Mouse (Mus musculus) heart, postnatal 0 days (tissue): Measurements from ENCODE around the gene Disp1. TPM values are rescaled to one million over a fixed set of nuclear protein-coding genes. Genes with fewer than 3 reads are reported as not detected.

Source experiments
- ATAC-seq: fragments of 200-750 bp; cut with Nextera tagmentation; 2 replicates; pipeline ENCODE4 v1.8.0; 2017; ENCODE audit warnings: low read depth, moderate number of reproducible peaks, moderate library complexity; ENCODE audit not compliant: insufficient read depth
- DNase-seq: peaks from one replicate; pipeline ENCODE4 v3.0.0-alpha.2; 2016; ENCODE audit warnings: low spot score
- H3K27ac ChIP-seq: fragments of 300-500 bp; sonication (generic); 2 replicates; pipeline ENCODE4 v1.5.1; 2014; ENCODE audit warnings: low read depth, mild to moderate bottlenecking
- H3K27me3 ChIP-seq: fragments of 300-500 bp; sonication (generic); 2 replicates; pipeline ENCODE4 v1.6.1; 2014; ENCODE audit warnings: low read length, mixed read lengths; ENCODE audit not compliant: control insufficient read depth, insufficient read depth
- H3K36me3 ChIP-seq: fragments of 300-500 bp; sonication (generic); replicated peaks from 2 replicates; pipeline ENCODE4 v1.6.1; 2014; ENCODE audit warnings: low read length, mixed read lengths; ENCODE audit not compliant: control insufficient read depth, insufficient read depth
- H3K4me1 ChIP-seq: fragments of 300-500 bp; sonication (generic); 2 replicates; pipeline ENCODE4 v1.6.1; 2014; ENCODE audit warnings: antibody characterized with exemption; ENCODE audit not compliant: control insufficient read depth, insufficient read depth
- H3K4me2 ChIP-seq: fragments of 300-500 bp; sonication (generic); 2 replicates; pipeline ENCODE4 v1.6.1; 2014; ENCODE audit warnings: low read depth, mild to moderate bottlenecking, low read length, moderate library complexity
- H3K4me3 ChIP-seq: fragments of 300-500 bp; sonication (generic); 2 replicates; pipeline ENCODE4 v1.5.1; 2014; ENCODE audit warnings: low read depth, low read length
- H3K9ac ChIP-seq: fragments of 300-500 bp; sonication (generic); replicated peaks from 2 replicates; pipeline ENCODE4 v1.6.1; 2014; ENCODE audit warnings: low read depth, low read length, mixed read lengths
- H3K9me3 ChIP-seq: fragments of 300-500 bp; sonication (generic); replicated peaks from 2 replicates; pipeline ENCODE4 v1.6.1; 2016; ENCODE audit warnings: low read length; ENCODE audit not compliant: control insufficient read depth
- CTCF ChIP-seq: IDR thresholded peaks from 2 replicates; pipeline ENCODE4 v1.5.1; 2016; ENCODE audit warnings: antibody characterized with exemption, control low read depth, low read depth
- EP300 ChIP-seq: IDR thresholded peaks from 2 replicates; pipeline ENCODE4 v1.6.1; 2016; ENCODE audit warnings: antibody characterized with exemption, low read depth
- WGBS: fragments of 180-500 bp; shearing (Covaris S2); extraction: QIAGEN DNeasy Blood & Tissue Kit; methylation state at CpG from one replicate; pipeline ENCODE4 v1.1.7; 2014; 5-methylcytosine and 5-hydroxymethylcytosine counted together
- polyA plus RNA-seq: library from polyadenylated mRNA; unstranded; fragments of >200 nt; fragmentation: Nextera tagmentation; extraction: Ambion mirVana; gene quantifications from 2 replicates; pipeline ENCODE4 v1.2.1, GENCODE M21; 2015
- total RNA-seq: library from RNA; depleted of rRNA; stranded (reverse); fragments of >200 nt; gene quantifications from 2 replicates; pipeline ENCODE4 v1.2.3, GENCODE M21; 2014; ENCODE audit warnings: low replicate concordance

Disp1 gene
- total and polyA plus RNA-seq, 2 experiments from 2014 or later, result 5.8 to 8.1 TPM

DNA sequence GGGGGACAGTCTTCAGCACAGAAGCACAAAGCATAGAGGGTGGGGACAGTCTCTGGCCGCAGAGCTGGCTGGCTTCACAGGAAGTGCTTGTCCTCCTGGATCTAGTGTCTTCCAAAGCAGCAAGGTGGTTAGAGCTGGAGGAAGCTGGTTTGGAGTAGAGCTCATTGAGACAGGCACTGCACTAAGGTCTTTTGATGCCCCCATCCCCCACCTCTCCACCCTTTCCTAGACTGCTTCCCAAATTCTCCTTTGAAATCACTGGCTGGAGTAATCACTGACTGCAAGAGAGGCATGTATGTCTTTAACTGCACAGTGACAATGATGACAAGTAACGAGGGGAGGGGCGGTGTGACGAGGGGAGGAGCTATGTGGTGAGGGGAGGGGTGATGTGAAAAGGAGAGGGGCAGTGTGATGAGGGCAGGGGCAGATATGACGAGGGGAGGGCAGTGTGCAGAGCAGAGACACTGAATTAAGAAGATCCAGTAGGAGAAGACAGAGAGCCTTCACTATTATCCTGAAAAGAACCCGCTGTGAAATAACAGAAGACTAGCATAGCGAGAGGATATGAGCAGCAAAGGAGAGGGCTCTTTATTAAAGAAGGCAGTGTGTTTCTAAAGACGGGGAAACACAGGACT lies 125.8 kb downstream of the Disp1 start:
- H3K4me1 ChIP-seq, result no peaks in the 10 kb centered on the region
- no peaks in the 10 kb centered on the region for H3K27me3 ChIP-seq
- no peak overlapping the region for H3K4me3 ChIP-seq
- H3K36me3 ChIP-seq, result peaks cover 15% of the 10 kb centered on the region
- ATAC-seq, result no peak
- no peak overlapping the region for H3K27ac ChIP-seq
- no peak for DNase-seq
- 65% methylated on average over 8 of the region's 8 CpGs for WGBS
- no peak for TF ChIP-seq EP300
- no peak for TF ChIP-seq CTCF
- H3K9me3 ChIP-seq, result no peaks in the 10 kb centered on the region
- no peak overlapping the region for H3K9ac ChIP-seq
- H3K4me2 ChIP-seq, result no peak overlapping the region

DNA sequence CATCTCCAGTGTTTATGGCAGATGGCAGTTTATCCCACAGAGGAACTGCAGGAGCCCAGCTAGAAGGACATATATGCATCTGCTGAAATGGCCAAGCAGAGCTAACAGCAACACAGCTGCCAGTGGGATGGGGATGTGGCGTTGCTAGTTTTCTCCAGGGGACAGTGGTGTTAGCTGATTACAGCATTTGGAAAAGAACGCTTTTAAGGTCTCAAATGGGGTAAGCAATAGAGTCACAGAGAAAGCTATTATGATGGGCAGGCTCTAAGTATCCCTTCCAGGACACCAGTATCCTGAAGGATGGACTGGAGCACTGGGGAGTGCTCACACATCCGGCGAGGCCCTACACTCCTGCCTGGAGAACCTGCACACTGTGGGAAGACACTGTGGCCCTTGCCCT lies 129.0 kb downstream of the Disp1 start:
- Histone ChIP-seq H3K36me3 (peaks cover 36% of the 10 kb centered on the region), H3K4me3 (no peak overlapping the region), H3K9ac (no peak overlapping the region), H3K9me3 (no peaks in the 10 kb centered on the region), H3K4me2 (no peak overlapping the region), H3K27ac (no peak overlapping the region), H3K4me1 (no peaks in the 10 kb centered on the region), H3K27me3 (no peaks in the 10 kb centered on the region)
- WGBS, result 83% methylated on average over 4 of the region's 4 CpGs
- no peak for ATAC-seq
- TF ChIP-seq CTCF (no peak), EP300 (no peak)
- no peak for DNase-seq

DNA sequence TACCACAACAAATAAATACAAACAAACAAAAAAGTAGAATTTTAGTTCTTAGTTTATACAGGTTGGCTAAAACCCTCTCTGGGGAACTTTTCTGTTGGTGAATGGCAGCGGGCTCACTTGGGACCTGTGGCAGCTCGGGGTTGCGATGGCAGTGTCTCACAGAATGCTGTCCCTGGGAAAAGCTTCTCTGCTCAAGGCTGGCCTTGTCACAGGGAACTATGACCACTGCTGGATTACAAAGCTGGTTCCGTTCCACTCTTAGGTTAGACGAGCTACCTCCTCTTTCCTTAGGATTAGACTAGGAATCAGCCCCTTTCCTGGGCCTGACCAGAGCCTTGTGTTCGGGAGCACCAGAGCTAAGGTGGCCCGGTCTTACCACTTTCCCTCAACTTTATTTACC lies 130.1 kb downstream of the Disp1 start:
- Histone ChIP-seq H3K27me3 (no peaks in the 10 kb centered on the region), H3K36me3 (peaks cover 46% of the 10 kb centered on the region), H3K27ac (no peak overlapping the region), H3K4me2 (no peak overlapping the region), H3K9me3 (no peaks in the 10 kb centered on the region), H3K9ac (no peak overlapping the region), H3K4me3 (no peak overlapping the region), H3K4me1 (no peaks in the 10 kb centered on the region)
- no peak for TF ChIP-seq EP300
- TF ChIP-seq CTCF, result no peak
- no peak for ATAC-seq
- 95% methylated on average over 7 of the region's 7 CpGs for WGBS
- DNase-seq, result no peak

DNA sequence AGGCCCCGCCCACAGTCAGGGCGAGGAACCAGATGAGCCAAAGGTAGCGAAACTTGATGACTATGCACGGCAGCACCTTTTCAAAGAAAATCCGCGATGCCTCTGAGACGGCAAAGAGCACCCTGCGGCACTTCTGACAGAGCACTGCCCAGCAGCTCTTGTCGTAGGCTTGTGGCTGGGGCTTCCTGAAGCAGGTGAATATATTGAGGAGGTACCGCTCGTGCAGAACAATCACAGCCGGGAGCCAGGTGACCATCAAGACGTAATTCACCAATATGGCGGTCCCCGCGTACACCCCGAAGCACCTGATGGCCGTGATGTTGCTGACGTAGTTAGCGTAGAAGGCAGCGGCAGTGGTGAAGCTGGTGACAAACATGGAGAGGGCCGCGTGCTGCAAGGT lies 132.7 kb downstream of the Disp1 start:
- Histone ChIP-seq H3K9me3 (no peaks in the 10 kb centered on the region), H3K4me1 (no peaks in the 10 kb centered on the region), H3K4me2 (no peak overlapping the region), H3K9ac (no peak overlapping the region), H3K36me3 (peaks cover 45% of the 10 kb centered on the region), H3K4me3 (no peak overlapping the region), H3K27me3 (no peaks in the 10 kb centered on the region), H3K27ac (no peak overlapping the region)
- DNase-seq (no peak), ATAC-seq (no peak)
- TF ChIP-seq CTCF, result no peak
- TF ChIP-seq EP300, result no peak
- WGBS, result 96% methylated on average over 23 of the region's 23 CpGs

DNA sequence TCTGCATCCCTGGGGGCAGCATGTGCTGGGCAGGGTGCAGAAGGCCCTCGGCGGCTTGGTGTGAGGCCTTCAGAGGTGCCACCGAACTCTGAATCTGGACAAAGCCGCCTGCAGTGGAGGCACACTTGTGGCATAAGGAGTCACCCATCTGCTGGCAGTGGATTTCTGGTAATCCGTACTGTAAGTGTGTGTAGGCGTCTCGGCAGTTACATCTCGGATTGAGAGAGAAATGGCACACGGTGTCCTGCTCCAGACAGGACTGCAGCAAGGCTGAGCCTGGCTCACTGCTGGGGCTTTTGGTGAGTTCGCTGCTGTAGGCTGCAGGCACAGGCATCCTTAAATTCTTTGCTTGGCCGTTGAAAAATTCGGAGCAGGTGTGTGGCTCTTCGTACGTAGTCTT lies 134.5 kb downstream of the Disp1 start:
- ATAC-seq (no peak), DNase-seq (no peak)
- H3K27me3 ChIP-seq, result no peaks in the 10 kb centered on the region
- no peak overlapping the region for H3K4me3 ChIP-seq
- no peak overlapping the region for H3K27ac ChIP-seq
- no peaks in the 10 kb centered on the region for H3K9me3 ChIP-seq
- no peak overlapping the region for H3K9ac ChIP-seq
- no peak for TF ChIP-seq CTCF
- TF ChIP-seq EP300, result no peak
- 91% methylated on average over 14 of the region's 14 CpGs for WGBS
- peaks cover 45% of the 10 kb centered on the region for H3K36me3 ChIP-seq
- no peaks in the 10 kb centered on the region for H3K4me1 ChIP-seq
- H3K4me2 ChIP-seq, result no peak overlapping the region
